Mouse (Mus musculus) testis, adult 2 months (tissue): ENCODE data around the gene Cep295.

Experiments used
- CTCF ChIP-seq: fragments of 200-500 bp; IDR thresholded peaks from 2 replicates; pipeline ENCODE4 v1.5.1; 2012; ENCODE audit warnings: low read depth, mild to moderate bottlenecking, inconsistent platforms, low read length, moderate library complexity; ENCODE audit not compliant: control insufficient read depth, insufficient read depth, insufficient replicate concordance
- POLR2A ChIP-seq: fragments of 200-500 bp; IDR thresholded peaks from 2 replicates; pipeline ENCODE4 v1.6.1; 2012; ENCODE audit warnings: low read depth, mild to moderate bottlenecking, inconsistent platforms, low read length, moderate library complexity; ENCODE audit not compliant: control insufficient read depth

GRCm38 (mm10) chr9:15384266-15384665 is 26.7 kb upstream of the Cep295 start:
- TF ChIP-seq CTCF (no peak), POLR2A (no peak)
